In genomic region chr15:103253352-103253751, GRCm38 (mm10) we compare ENCODE assay signal across 25 mouse cellular contexts. TPM values are rescaled to one million over a fixed set of nuclear protein-coding genes. Genes with fewer than 3 reads are reported as not detected.
A peak's percentile ranks its signal among the peaks of the same experiment; 100 is the strongest.
DNase-seq lines count a peak whose midpoint lies in the region; ATAC-seq lines count a peak whose summit lies in the region.
"Had no signal": no experiment of that assay in that cellular context is flagged by ENCODE, and none has a peak within 500 bp of the region (broad histone marks: within the 10 kb centered on the region; RNA-seq: fewer than 3 reads in every experiment).

No protein-coding gene starts in this region.

- no peak for ATAC-seq in heart, embryonic 11.5 days (replicated peaks; ENCODE audit: insufficient number of reproducible peaks, low FRiP score, low TSS enrichment)
- ATAC-seq in megakaryocyte, adult 5-6 weeks (ENCODE audit: poor library complexity, severe bottlenecking), result no peak
- ATAC-seq in liver, embryonic 15.5 days (ENCODE audit: insufficient read depth), result no peak
- ATAC-seq: forebrain, embryonic 16.5 days; hindbrain, postnatal 0 days; intestine, embryonic 16.5 days had no signal

- H3K36me3 ChIP-seq in heart, embryonic 11.5 days (ENCODE audit: control insufficient read depth, insufficient read depth, low read length), result peaks cover 7% of the 10 kb centered on the region; the same call in 1 of the 2 replicates
- peaks cover 58% of the 10 kb centered on the region for H3K36me3 ChIP-seq in megakaryocyte, embryonic 14.5 days (replicated peaks; ENCODE audit: low read length)
- H3K36me3 ChIP-seq in embryonic facial prominence, embryonic 10.5 days (replicated peaks), result peaks cover 18% of the 10 kb centered on the region
- peaks cover 45% of the 10 kb centered on the region for H3K36me3 ChIP-seq in liver, embryonic 15.5 days (replicated peaks)

- peak overlapping the region; percentile 58 for H3K4me2 ChIP-seq in heart, embryonic 11.5 days
- peak overlapping the region; percentile 85 for H3K4me2 ChIP-seq in liver, embryonic 15.5 days
- H3K4me2 ChIP-seq: stomach, embryonic 15.5 days had no signal

- no peaks in the 10 kb centered on the region for H3K27me3 ChIP-seq in heart, embryonic 11.5 days (ENCODE audit: control insufficient read depth, insufficient read depth, low read length)
- H3K27me3 ChIP-seq in megakaryocyte, embryonic 14.5 days (replicated peaks), result no peaks in the 10 kb centered on the region
- peaks cover 28% of the 10 kb centered on the region for H3K27me3 ChIP-seq in embryonic facial prominence, embryonic 10.5 days (replicated peaks; ENCODE audit: low read depth, poor library complexity, severe bottlenecking)
- no peaks in the 10 kb centered on the region for H3K27me3 ChIP-seq in liver, embryonic 15.5 days
- H3K27me3 ChIP-seq: stomach, embryonic 15.5 days had no signal

- peaks cover 18% of the 10 kb centered on the region for H3K4me1 ChIP-seq in heart, embryonic 11.5 days (ENCODE audit: control insufficient read depth, insufficient read depth, low read length)
- peaks cover 70% of the 10 kb centered on the region for H3K4me1 ChIP-seq in megakaryocyte, embryonic 14.5 days
- peaks cover 23% of the 10 kb centered on the region for H3K4me1 ChIP-seq in embryonic facial prominence, embryonic 10.5 days
- H3K4me1 ChIP-seq in liver, embryonic 15.5 days (replicated peaks), result peaks cover 76% of the 10 kb centered on the region

- H3K9ac ChIP-seq in heart, embryonic 11.5 days (ENCODE audit: low read depth, low read length), result peak overlapping the region; percentile 58; the same call in 1 of the 2 replicates
- H3K9ac ChIP-seq in liver, embryonic 15.5 days, result peak overlapping the region; percentile 94
- H3K9ac ChIP-seq: stomach, embryonic 15.5 days had no signal

- intact Hi-C loops in heart, postnatal 14 days (cut with DNase I), result no loop called here

- 95% methylated on average over 1 of the region's 1 CpGs for WGBS in heart, embryonic 11.5 days (ENCODE audit: insufficient replicate concordance)
- WGBS in embryonic facial prominence, embryonic 10.5 days, result 100% methylated on average over 1 of the region's 1 CpGs
- 36% methylated on average over 1 of the region's 1 CpGs for WGBS in liver, embryonic 15.5 days (ENCODE audit: insufficient replicate concordance)

- H3K27ac ChIP-seq in heart, embryonic 11.5 days (ENCODE audit: low read depth, low read length), result peak overlapping the region; percentile 64
- no peak overlapping the region for H3K27ac ChIP-seq in embryonic facial prominence, embryonic 10.5 days (replicated peaks)
- H3K27ac ChIP-seq in liver, embryonic 15.5 days (replicated peaks), result peak overlapping the region; percentile 99
- H3K27ac ChIP-seq: hindbrain, postnatal 0 days; layer of hippocampus, adult 2 months; limb, embryonic 10.5 days; stomach, embryonic 15.5 days had no signal

- peak overlapping the region; percentile 57 for H3K4me3 ChIP-seq in heart, embryonic 11.5 days (ENCODE audit: low read depth, low read length)
- peak overlapping the region; percentile 97 for H3K4me3 ChIP-seq in megakaryocyte, embryonic 14.5 days (replicated peaks)
- peak overlapping the region; percentile 64; the same call in 1 of the 2 replicates for H3K4me3 ChIP-seq in embryonic facial prominence, embryonic 10.5 days
- H3K4me3 ChIP-seq in liver, embryonic 15.5 days (replicated peaks), result peak overlapping the region; percentile 77
- H3K4me3 ChIP-seq: layer of hippocampus, adult 2 months; limb, embryonic 10.5 days; stomach, embryonic 15.5 days had no signal

- no peaks in the 10 kb centered on the region for H3K9me3 ChIP-seq in heart, embryonic 11.5 days (replicated peaks; ENCODE audit: control insufficient read depth, low read length)
- H3K9me3 ChIP-seq in megakaryocyte, embryonic 14.5 days, result no peaks in the 10 kb centered on the region
- no peaks in the 10 kb centered on the region for H3K9me3 ChIP-seq in embryonic facial prominence, embryonic 10.5 days
- H3K9me3 ChIP-seq in liver, embryonic 15.5 days (replicated peaks), result no peaks in the 10 kb centered on the region
- H3K9me3 ChIP-seq: limb, embryonic 10.5 days; stomach, embryonic 15.5 days had no signal

- DNase-seq in heart, postnatal 14 days, result no peak
- no peak for DNase-seq in embryonic facial prominence, embryonic 10.5 days (ENCODE audit: low spot score)
- DNase-seq in layer of hippocampus, adult 18-20 months (ENCODE audit: low spot score in 2 of 2), result no peak
- DNase-seq in adipocyte (ENCODE audit: low spot score), result no peak
- DNase-seq: adrenal gland, adult 8-10 months; cerebellum, adult 8-10 months; cerebellum, postnatal 36 days; embryo, embryonic 11 days; gastrocnemius, postnatal 25 days; kidney, adult 9 months; kidney, postnatal 14 days; midbrain, embryonic 14.5 days; thymus, postnatal 4 days had no signal

RNA-seq across cellular contexts. Expression of gene Nfe2, which starts 4.9 kb away (rescaled TPM):
- polyA plus RNA-seq in heart, embryonic 11.5 days (2014; fragmentation: Nextera tagmentation; extraction: Ambion mirVana), result 21.9 and 24.2 TPM in 2 replicates
- under 1 TPM; 0.60 to 0.83 TPM for total RNA-seq in heart, postnatal 14 days (2021)
- 321 and 342 TPM in 2 replicates for polyA plus RNA-seq in megakaryocyte, embryonic 14.5 days (2012; ENCODE audit: insufficient read depth, low replicate concordance)
- total RNA-seq in megakaryocyte, adult 5-6 weeks (2015), result 205 and 258 TPM in 2 replicates
- total RNA-seq in megakaryocyte, adult 5-6 weeks (2017), result 218 and 249 TPM in 2 replicates
- 4.7 and 5.9 TPM in 2 replicates for polyA plus RNA-seq in embryonic facial prominence, embryonic 10.5 days (2016; fragmentation: Nextera tagmentation; extraction: Ambion mirVana)
- 207 and 217 TPM in 2 replicates for polyA plus RNA-seq in liver, embryonic 15.5 days (2015; fragmentation: Nextera tagmentation; extraction: Ambion mirVana)
- not detected for total RNA-seq in layer of hippocampus, adult 18-20 months (2021)
- total RNA-seq: gastrocnemius, postnatal 25 days; layer of hippocampus, adult 2 months; layer of hippocampus, postnatal 25 days had no signal

RNA-seq across cellular contexts. Expression of gene Hnrnpa1, which starts 13.1 kb away (rescaled TPM):
- polyA plus RNA-seq in heart, embryonic 11.5 days (2014; fragmentation: Nextera tagmentation; extraction: Ambion mirVana), result 572 and 590 TPM in 2 replicates
- 100 to 1,000 TPM; 174 to 180 TPM for total RNA-seq in heart, postnatal 14 days (2021)
- 12.1 and 56.4 TPM in 2 replicates for polyA plus RNA-seq in megakaryocyte, embryonic 14.5 days (2012; ENCODE audit: insufficient read depth, low replicate concordance)
- total RNA-seq in megakaryocyte, adult 5-6 weeks (2015), result 320 and 365 TPM in 2 replicates
- 765 and 767 TPM in 2 replicates for total RNA-seq in megakaryocyte, adult 5-6 weeks (2017)
- 1,897 and 1,928 TPM in 2 replicates for polyA plus RNA-seq in embryonic facial prominence, embryonic 10.5 days (2016; fragmentation: Nextera tagmentation; extraction: Ambion mirVana)
- polyA plus RNA-seq in liver, embryonic 15.5 days (2015; fragmentation: Nextera tagmentation; extraction: Ambion mirVana), result 193 and 220 TPM in 2 replicates
- 100 to 1,000 TPM; 239 to 256 TPM for total RNA-seq in layer of hippocampus, adult 18-20 months (2021)

RNA-seq across cellular contexts. Expression of gene Cbx5, which starts 13.7 kb away (rescaled TPM):
- polyA plus RNA-seq in heart, embryonic 11.5 days (2014; fragmentation: Nextera tagmentation; extraction: Ambion mirVana), result 139 and 146 TPM in 2 replicates
- total RNA-seq in heart, postnatal 14 days (2021), result 10 to 100 TPM; 54.6 to 65.4 TPM
- polyA plus RNA-seq in megakaryocyte, embryonic 14.5 days (2012; ENCODE audit: insufficient read depth, low replicate concordance), result 0.77 and 1.5 TPM in 2 replicates
- total RNA-seq in megakaryocyte, adult 5-6 weeks (2015), result 56.0 and 60.5 TPM in 2 replicates
- total RNA-seq in megakaryocyte, adult 5-6 weeks (2017), result 113 and 133 TPM in 2 replicates
- 202 and 206 TPM in 2 replicates for polyA plus RNA-seq in embryonic facial prominence, embryonic 10.5 days (2016; fragmentation: Nextera tagmentation; extraction: Ambion mirVana)
- polyA plus RNA-seq in liver, embryonic 15.5 days (2015; fragmentation: Nextera tagmentation; extraction: Ambion mirVana), result 44.5 and 49.2 TPM in 2 replicates
- total RNA-seq in layer of hippocampus, adult 18-20 months (2021), result 100 to 1,000 TPM; 174 to 190 TPM

RNA-seq across cellular contexts. Expression of gene Copz1, which starts 19.2 kb away (rescaled TPM):
- polyA plus RNA-seq in heart, embryonic 11.5 days (2014; fragmentation: Nextera tagmentation; extraction: Ambion mirVana), result 217 and 221 TPM in 2 replicates
- 10 to 100 TPM; 58.9 to 63.6 TPM for total RNA-seq in heart, postnatal 14 days (2021)
- polyA plus RNA-seq in megakaryocyte, embryonic 14.5 days (2012; ENCODE audit: insufficient read depth, low replicate concordance), result 33.2 and 56.2 TPM in 2 replicates
- 246 and 255 TPM in 2 replicates for total RNA-seq in megakaryocyte, adult 5-6 weeks (2015)
- 87.7 and 93.9 TPM in 2 replicates for total RNA-seq in megakaryocyte, adult 5-6 weeks (2017)
- polyA plus RNA-seq in embryonic facial prominence, embryonic 10.5 days (2016; fragmentation: Nextera tagmentation; extraction: Ambion mirVana), result 281 and 285 TPM in 2 replicates
- polyA plus RNA-seq in liver, embryonic 15.5 days (2015; fragmentation: Nextera tagmentation; extraction: Ambion mirVana), result 196 and 203 TPM in 2 replicates
- total RNA-seq in layer of hippocampus, adult 18-20 months (2021), result 100 to 1,000 TPM in 1 of 2 experiments, 10 to 100 TPM in 1; 97.0 to 100 TPM

RNA-seq across cellular contexts. Expression of gene Gpr84, which starts 57.1 kb away (rescaled TPM):
- 0.41 and 0.53 TPM in 2 replicates for polyA plus RNA-seq in heart, embryonic 11.5 days (2014; fragmentation: Nextera tagmentation; extraction: Ambion mirVana)
- not detected for total RNA-seq in heart, postnatal 14 days (2021)
- 1.00 and 1.6 TPM in 2 replicates for polyA plus RNA-seq in megakaryocyte, embryonic 14.5 days (2012; ENCODE audit: insufficient read depth, low replicate concordance)
- 2.9 and 3.8 TPM in 2 replicates for total RNA-seq in megakaryocyte, adult 5-6 weeks (2015)
- 1.7 and 3.3 TPM in 2 replicates for total RNA-seq in megakaryocyte, adult 5-6 weeks (2017)
- 0.16 and 0.29 TPM in 2 replicates for polyA plus RNA-seq in embryonic facial prominence, embryonic 10.5 days (2016; fragmentation: Nextera tagmentation; extraction: Ambion mirVana)
- 0.86 and 1.0 TPM in 2 replicates for polyA plus RNA-seq in liver, embryonic 15.5 days (2015; fragmentation: Nextera tagmentation; extraction: Ambion mirVana)
- total RNA-seq in layer of hippocampus, adult 18-20 months (2021), result under 1 TPM; 0.54 to 0.63 TPM
- total RNA-seq: adrenal gland, adult 8-10 months; gastrocnemius, postnatal 25 days had no signal
- polyA plus RNA-seq: heart, embryonic 16.5 days had no signal

Comparison
In these comparisons a context has a peak if more than half of its experiments do, and no peak if none do; other contexts are left out.
1. RNA of gene Cbx5, which starts 13.7 kb away (polyA plus RNA-seq): 202 to 206 TPM in embryonic facial prominence, embryonic 10.5 days, 139 to 146 TPM in heart, embryonic 11.5 days and 44.5 to 49.2 TPM in liver, embryonic 15.5 days; 0.77 to 1.5 TPM in megakaryocyte, embryonic 14.5 days; every median in the first group is over 10 times any median in the second.
2. Peak in every context shown above with its lines, with median percentiles within 50 percentile points of each other: H3K4me3 ChIP-seq.